Mouse (Mus musculus): ENCODE data around the gene Tsga10ip.

- TF ChIP-seq CTCF (IDR thresholded peaks at IDR 0.05; ENCODE audit: borderline replicate concordance, control insufficient read depth, extremely low read depth, insufficient read depth, low read length, poor library complexity) (peak; percentile 79; the same call in 1 of the 2 replicates), POLR2A (IDR thresholded peaks at IDR 0.05; ENCODE audit: control insufficient read depth, extremely low read depth, insufficient read depth, low read length, poor library complexity) (peak; percentile 71; the same call in 1 of the 2 replicates)
Observed at GRCm38 (mm10) chr19:5366175-5367052, 35.9 kb downstream of the Tsga10ip start, which contains the start of gene Eif1ad.
